Mouse (Mus musculus) ovary, adult 10 weeks (tissue): Measurements from ENCODE around the gene H1foo. TPM values are rescaled to one million over a fixed set of nuclear protein-coding genes. Genes with fewer than 3 reads are reported as not detected.

Experiments
- polyA plus RNA-seq: library from polyadenylated mRNA; stranded (reverse); fragments of 350-450 nt; fragmentation: Illumina TruSeq; extraction: RNeasy Lipid Tissue Mini Kit (QIAGEN cat#74804); gene quantifications from one replicate; pipeline ENCODE4 v1.2.3, GENCODE M21; 2014

H1foo gene
- not detected for polyA plus RNA-seq

GRCm38 (mm10) chr6:115944638-115945037 is at the start of gene H1foo:
TSS of gene H1foo (plus strand) at chr6:115944938.

GRCm38 (mm10) chr6:115931639-115932038 is 13.1 kb upstream of the H1foo start, which contains the start of gene Rho:
TSS of gene Rho (plus strand) at chr6:115931748.

GRCm38 (mm10) chr6:115994877-115995520 is 50.3 kb downstream of the H1foo start, which contains the start of gene Plxnd1:
TSS of gene Plxnd1 (minus strand) at chr6:115995005.

Other genes starting within 250 kb of the H1foo start
- not detected for gene Tmem40, start 182.5 kb upstream of the H1foo start, polyA plus RNA-seq
- 6.3 TPM for gene Cand2, start 170.4 kb upstream of the H1foo start, polyA plus RNA-seq
- 178 TPM for gene Rpl32, start 136.2 kb upstream of the H1foo start, polyA plus RNA-seq
- gene Efcab12, start 106.5 kb upstream of the H1foo start, polyA plus RNA-seq, result 0.29 TPM
- gene Mbd4, start 91.6 kb upstream of the H1foo start, polyA plus RNA-seq, result 10.6 TPM
- 19.5 TPM for gene Ift122, start 91.5 kb upstream of the H1foo start, polyA plus RNA-seq
- gene Rho, start 13.2 kb upstream of the H1foo start, polyA plus RNA-seq, result 0.17 TPM
- 17.9 TPM for gene Plxnd1, start 50.1 kb downstream of the H1foo start, polyA plus RNA-seq
- gene Tmcc1, start 248.5 kb downstream of the H1foo start, polyA plus RNA-seq, result 17.7 TPM